Mouse (Mus musculus) kidney, adult 11 months (tissue): ENCODE data around the gene Gm7903.
"Not testable (repeated sequence)": the region's sequence is repeated elsewhere in the genome, so short reads cannot be mapped to it uniquely, and the experiment has no call there.

Experiments used
- DNase-seq: peaks from one replicate; pipeline ENCODE4 v3.0.0; 2022

Gm7903 gene

DNA sequence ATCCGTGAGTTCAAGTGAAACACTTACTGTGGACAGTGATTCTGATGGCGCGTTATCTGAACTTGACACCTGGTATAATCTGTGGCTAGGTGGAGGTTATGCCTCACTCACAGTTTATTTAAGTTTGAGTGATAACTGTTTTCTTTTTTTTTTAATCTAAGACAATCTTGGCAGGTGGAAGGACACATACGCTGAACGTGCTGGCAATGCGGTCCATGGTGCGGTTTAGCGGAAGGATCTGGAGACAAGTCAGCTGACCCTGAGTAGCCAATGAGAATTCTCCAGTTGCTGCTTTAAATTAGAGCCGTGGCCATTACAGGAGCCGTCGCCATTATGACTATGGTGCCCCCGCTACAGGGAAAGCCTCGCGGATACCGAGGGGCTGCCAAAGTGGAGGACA, at the start of gene Gm7903:
Gm7903 (plus strand) TSS at position 301 of the 400 bp plus-strand sequence.
- not testable (repeated sequence) for DNase-seq

DNA sequence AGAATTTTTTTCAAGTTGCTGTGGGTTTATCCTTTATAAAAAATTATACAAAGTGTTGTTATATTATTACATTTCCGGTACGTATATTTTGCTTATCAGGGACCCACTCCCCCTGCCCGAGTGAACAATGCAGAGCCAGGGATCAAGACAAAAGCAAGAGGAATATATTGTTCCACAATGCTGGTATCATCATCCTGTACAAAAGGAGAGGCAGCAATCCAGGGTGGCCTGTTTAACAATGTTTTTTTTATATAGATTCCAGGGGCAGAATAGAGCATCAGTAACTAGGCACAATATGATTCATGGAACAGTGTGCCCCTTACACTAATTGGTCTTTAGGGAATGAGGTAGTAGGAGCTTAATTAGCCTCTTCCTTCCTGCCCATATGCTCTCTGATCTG, 30.1 kb upstream of the Gm7903 start:
- not testable (repeated sequence) for DNase-seq

DNA sequence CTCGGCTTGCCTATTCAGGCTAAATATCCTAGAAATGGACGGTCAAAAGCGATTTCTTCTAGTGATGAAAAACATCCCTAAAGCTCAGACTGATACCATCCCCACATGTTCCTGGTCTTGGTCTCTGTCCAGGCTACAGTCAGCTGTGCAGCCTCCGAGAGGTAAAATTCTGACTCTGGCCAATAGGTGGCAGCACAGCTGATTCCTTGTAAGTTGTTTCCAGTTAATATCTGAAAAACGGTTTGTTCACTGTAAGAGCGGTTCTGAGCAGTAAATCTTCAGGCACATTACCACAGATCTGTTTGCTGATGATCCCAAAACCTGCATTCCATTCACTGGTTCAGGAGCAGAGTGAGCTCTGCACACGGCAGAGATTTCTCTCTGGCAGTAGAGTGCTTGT, 12.4 kb upstream of the Gm7903 start:
- not testable (repeated sequence) for DNase-seq

DNA sequence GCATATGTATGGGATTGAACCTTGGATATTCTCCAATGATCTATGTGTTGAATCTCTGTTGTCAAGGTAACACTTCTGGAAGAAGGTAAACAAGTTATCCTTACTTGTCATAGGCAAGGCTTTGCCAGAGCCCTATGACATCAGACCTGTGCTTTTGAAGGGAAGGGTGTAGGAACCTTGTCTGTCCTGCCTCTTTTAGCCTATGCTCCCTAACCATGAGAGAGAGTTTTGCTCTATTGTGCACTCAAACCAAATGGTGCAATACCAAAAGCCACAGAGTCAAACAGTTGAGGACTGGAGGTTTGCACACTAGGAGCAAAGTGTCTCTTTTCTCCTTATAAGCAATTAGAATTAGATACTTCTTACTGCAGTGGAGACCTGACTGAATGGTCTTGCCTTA, 11.8 kb upstream of the Gm7903 start:
- DNase-seq = not testable (repeated sequence)

DNA sequence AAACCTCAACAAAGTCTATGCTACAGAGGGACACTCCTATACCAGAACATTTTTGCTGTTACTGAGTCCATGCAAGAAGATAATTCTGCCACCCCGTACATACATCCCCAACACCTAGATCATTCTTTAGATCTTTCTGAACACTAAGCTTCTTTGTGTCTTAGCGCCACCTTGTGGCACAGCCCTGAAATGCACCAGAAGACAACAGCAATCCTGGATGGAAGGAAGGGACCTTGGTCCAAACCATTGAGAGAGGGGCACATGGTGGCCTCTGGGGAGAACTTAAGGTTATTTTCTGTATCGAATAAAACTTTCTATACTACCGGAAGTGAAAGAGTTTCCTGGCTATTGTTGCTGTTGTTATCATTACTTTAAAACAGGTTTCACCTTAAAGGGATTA, 11.2 kb upstream of the Gm7903 start:
- not testable (repeated sequence) for DNase-seq

DNA sequence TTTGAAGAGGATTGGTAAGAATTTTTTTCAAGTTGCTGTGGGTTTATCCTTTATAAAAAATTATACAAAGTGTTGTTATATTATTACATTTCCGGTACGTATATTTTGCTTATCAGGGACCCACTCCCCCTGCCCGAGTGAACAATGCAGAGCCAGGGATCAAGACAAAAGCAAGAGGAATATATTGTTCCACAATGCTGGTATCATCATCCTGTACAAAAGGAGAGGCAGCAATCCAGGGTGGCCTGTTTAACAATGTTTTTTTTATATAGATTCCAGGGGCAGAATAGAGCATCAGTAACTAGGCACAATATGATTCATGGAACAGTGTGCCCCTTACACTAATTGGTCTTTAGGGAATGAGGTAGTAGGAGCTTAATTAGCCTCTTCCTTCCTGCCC, 30.5 kb downstream of the Gm7903 start:
- not testable (repeated sequence) for DNase-seq

DNA sequence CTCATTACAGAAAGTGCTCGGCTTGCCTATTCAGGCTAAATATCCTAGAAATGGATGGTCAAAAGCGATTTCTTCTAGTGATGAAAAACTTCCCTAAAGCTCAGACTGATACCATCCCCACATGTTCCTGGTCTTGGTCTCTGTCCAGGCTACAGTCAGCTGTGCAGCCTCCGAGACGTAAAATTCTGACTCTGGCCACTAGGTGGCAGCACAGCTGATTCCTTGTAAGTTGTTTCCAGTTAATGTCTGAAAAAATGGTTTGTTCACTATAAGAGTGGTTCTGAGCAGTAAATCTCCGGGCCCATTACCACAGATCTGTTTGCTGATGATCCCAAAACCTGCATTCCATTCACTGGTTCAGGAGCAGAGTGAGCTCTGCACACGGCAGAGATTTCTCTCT, 48.3 kb downstream of the Gm7903 start:
- DNase-seq = not testable (repeated sequence)

DNA sequence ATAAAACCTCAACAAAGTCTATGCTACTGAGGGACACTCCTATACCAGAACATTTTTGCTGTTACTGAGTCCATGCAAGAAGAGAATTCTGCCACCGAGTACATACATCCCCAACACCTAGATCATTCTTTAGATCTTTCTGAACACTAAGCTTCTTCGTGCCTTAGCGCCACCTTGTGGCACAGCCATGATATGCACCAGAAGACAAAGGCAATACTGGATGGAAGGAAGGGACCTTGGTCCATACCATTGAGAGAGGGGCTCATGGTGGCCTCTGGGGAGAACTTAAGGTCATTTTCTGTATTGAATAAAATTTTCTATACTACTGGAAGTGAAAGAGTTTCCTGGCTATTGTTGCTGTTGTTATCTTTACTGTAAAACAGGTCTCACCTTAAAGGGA, 49.5 kb downstream of the Gm7903 start:
- DNase-seq = not testable (repeated sequence)
